Mouse (Mus musculus) heart, adult 2 months (tissue): ENCODE data around the gene Slc45a1.

ENCODE experiments used
- CTCF ChIP-seq: fragments of 200-600 bp; IDR thresholded peaks from 2 replicates; pipeline ENCODE4 v1.8.1; 2022; ENCODE audit warnings: antibody characterized with exemption, mild to moderate bottlenecking, moderate library complexity
- EP300 ChIP-seq: fragments of 200-500 bp; IDR thresholded peaks from 2 replicates; pipeline ENCODE4 v1.6.1; 2011; ENCODE audit warnings: low read depth, low read length, control low read depth; ENCODE audit not compliant: insufficient read depth
- POLR2A ChIP-seq: fragments of 200-500 bp; IDR thresholded peaks from 2 replicates; pipeline ENCODE4 v1.6.1; 2011; ENCODE audit warnings: mild to moderate bottlenecking, low read depth, low read length, control low read depth; ENCODE audit not compliant: insufficient read depth

DNA sequence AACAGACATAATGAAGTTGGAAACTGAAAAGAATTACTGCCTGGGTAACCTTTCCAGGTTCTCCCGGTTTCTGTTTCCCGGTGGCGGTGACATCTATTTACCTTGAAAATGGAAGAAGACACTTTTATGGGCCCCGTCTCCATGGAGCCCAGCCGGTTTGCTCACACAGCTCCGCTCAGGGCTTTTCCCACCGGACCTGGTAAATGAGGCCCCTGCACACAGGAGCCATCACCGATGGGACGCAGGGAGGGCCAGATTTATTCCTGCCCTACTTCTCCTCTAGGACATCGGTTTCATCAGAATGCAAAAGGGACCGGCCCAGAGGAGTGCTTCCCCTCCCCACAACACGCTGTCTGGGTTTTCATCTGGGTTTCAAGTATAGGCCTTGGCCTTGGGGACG is 24.1 kb upstream of the Slc45a1 start:
- TF ChIP-seq CTCF = no peak
- no peak for TF ChIP-seq POLR2A
- no peak for TF ChIP-seq EP300
